Mouse (Mus musculus) frontal cortex, postnatal 10 days (tissue): ENCODE measurements at regions not wholly inside any gene's neighbourhood (a gene's known extent, or its start where the extent isn't known, plus 50 kb on each side); places are given as distances from the start of the nearest gene placed in this dataset.

Experiments used
- DNase-seq, 2 experiments: peaks; one replicate each; pipeline ENCODE4 v3.0.0; 2022; ENCODE audit warnings: low spot score in 2 of 2, mixed read lengths in 1 of 2

DNA sequence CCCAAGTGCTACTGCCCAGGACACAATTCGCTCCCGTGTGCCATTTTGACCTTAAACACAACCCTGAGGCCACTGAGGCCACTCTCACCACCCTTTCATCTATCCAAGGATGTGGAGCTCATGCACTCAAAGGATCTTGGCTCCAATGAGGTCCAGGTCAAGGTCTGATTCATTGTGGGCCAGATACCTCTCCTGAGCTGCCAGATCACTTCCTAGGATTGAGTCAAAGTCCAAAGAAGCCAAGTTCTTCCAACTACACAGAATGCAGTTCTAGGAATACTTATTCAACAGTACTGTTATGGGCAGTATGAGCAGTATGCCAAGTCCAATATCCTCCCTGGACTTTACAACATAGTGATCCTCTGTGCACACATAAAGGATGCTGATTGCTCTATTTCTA lies 304.9 kb downstream of the Inhba start:
- no peak for DNase-seq

DNA sequence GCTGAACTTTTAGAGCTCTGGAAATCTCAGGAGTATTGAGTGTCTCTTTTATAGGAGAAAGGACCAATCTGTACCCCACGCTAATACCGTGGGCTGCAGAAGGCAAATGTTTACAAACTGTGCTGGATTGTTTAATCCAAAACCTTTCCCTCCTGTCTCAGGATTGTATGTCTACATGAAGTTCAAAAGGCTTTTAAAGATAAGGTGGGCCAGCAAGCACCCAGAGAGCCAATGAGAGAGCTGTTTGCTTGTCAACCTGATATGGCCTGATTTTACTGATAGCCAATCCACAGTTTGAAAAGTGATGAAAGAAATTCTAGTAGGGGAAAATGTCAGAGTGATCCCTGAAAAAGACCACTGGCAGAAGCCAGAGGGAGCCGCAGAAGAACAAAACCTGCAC lies 305.8 kb downstream of the Inhba start:
- DNase-seq = no peak

- no peak for DNase-seq
These were observed 308.7 kb downstream of the Inhba start for GRCm38 (mm10) chr13:16320392-16320791.

DNA sequence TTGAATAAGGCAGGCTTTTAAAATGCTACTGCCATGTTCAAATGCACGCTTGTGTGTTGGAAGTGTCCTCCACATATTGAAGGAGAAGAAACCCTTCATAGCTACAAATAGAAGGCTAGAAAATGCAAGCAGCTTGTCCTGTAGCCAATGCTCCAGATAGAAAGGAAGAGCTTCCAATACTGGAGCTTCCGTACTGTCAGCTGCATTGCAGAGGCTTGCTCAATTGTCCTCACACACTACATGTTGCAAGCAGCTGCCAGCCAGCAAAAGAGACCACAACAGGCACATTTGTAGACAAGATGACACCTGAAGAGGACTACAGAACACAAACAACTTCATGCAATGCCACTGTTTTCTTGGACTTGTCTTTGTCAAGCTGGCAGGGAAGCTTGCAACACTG lies 314.0 kb downstream of the Inhba start:
- no peak for DNase-seq

- no peak for DNase-seq
These were observed 330.1 kb downstream of the Inhba start for GRCm38 (mm10) chr13:16341727-16342126.

GRCm38 (mm10) chr13:16342171-16342570 lies 330.5 kb downstream of the Inhba start:
- no peak for DNase-seq

- no peak for DNase-seq
These were observed 331.8 kb downstream of the Inhba start for GRCm38 (mm10) chr13:16343280-16343945.

- DNase-seq = no peak
These were observed 337.7 kb downstream of the Inhba start for GRCm38 (mm10) chr13:16349353-16349752.

GRCm38 (mm10) chr13:16350061-16350460 lies 338.4 kb downstream of the Inhba start:
- no peak for DNase-seq

DNA sequence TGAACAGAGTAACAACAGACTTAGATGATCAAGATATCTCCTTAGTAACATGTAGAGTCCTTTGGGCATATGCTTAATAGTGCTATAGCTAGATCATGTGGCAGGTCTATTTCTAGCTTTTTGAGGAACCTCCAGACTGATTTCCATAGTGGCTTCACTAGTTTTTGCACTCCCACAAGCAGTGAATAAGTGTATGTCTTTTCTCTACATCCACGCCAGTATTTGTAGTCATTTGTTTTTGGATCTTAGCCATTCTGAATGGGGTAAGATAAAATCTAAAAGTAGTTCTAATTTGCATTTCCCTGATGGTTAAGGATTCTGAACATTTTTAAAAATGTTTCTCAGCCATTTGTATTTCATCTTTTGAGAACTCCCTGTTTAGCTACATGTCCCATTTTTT lies 343.7 kb downstream of the Inhba start:
- no peak for DNase-seq

DNA sequence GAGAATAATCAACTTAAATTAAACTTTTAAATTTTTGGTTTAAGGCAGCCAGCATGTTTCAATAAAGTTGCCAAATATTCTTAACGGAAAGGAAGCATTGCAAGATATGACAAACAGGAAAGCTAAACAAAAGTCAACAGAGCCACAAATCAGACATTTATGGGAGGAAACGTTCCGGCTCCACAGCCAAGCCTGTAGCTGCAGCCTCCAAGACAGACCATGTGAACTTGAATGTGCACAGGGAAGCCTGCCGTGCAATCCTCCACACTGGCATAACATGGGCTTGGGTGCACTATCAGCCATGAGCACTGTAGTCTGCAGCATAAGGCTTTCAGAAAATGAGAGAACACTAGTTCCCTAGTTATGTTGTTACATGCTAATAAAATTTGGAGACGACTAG lies 367.8 kb downstream of the Inhba start:
- no peak for DNase-seq

DNA sequence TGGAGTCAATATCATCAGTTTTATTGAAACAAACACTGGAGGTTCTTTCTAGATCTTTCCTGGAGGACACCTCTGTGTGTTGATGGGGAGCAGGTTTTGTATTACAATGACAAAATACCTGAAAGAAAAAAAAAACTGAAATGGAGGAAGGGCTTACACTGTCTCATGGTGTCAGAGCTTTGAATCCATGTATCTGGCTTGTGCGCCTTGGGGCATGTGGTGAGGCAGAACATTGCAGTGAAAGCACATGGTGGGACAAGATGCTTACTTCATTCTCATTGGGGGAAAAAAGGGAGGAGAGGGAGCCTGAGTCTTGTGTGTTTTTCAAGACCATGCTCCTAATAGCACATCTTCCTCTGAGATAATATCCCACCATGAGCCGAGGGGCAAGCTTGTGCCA lies 368.3 kb downstream of the Inhba start:
- no peak for DNase-seq

GRCm38 (mm10) chr13:16382936-16383511 lies 371.4 kb downstream of the Inhba start:
- DNase-seq = no peak

GRCm38 (mm10) chr13:16416356-16417019 lies 404.8 kb downstream of the Inhba start:
- no peak for DNase-seq

DNA sequence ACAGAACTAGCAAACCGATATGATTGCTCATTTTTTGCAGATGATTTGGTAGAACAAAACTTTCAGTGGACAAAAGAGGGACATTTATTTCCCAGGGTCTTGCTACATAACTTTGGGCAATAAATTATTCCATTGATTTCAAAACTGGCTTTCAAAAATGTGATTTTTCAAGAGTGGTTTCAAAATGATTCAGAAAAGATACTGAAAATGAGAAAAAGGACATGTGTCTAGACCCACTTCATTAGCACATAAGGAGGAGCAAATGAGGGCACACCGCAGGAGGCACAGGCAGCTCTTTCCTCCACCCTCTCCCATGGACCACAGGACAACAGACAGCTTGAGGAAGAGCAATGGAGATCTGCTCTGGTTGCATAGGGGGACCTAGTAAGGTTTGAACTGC lies 412.5 kb downstream of the Inhba start:
- DNase-seq = no peak

DNA sequence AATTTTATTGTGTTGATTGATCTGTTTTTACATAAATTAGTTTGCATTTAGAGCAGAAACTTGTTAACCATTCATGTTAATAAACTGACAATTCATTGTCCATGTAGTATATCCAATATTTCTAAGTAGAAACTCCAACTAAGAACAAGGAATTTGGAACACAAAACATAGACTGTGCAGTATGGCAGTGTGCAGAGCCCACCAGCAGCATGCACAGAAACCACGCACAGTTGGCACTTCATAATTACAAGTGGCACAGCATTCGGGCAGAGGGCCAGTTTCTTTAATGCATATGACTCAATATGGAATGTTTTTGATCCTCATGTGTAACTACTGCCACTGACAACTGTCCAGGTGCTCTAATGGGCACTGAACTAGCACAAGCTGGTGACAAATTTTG lies 423.8 kb downstream of the Inhba start:
- no peak for DNase-seq

GRCm38 (mm10) chr13:16453234-16453633 lies 441.6 kb downstream of the Inhba start:
- no peak for DNase-seq

DNA sequence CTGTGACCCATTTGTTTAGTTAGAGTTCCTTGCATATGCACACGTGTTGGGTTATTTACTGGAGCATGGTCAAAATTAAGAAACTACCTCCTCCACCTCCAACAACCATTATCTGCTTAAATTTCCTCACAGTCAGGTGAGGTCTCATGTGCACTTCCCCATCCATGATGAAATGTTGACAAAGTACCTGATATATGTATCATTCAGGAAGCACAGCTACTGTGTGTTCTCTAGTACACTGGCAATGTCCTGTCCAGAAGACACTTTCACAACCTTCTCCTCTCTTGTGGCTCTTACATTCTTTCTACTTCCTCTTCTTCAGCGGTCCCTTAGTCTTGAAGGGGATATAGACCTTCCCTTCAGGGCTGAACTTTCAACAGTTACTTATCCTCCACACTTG lies 448.1 kb downstream of the Inhba start:
- no peak for DNase-seq

GRCm38 (mm10) chr13:16461681-16462080 lies 450.0 kb downstream of the Inhba start:
- no peak for DNase-seq

GRCm38 (mm10) chr13:16464823-16465222 lies 453.2 kb downstream of the Inhba start:
- no peak for DNase-seq

- DNase-seq = no peak
These were observed 453.7 kb downstream of the Inhba start for GRCm38 (mm10) chr13:16465317-16465716.

DNA sequence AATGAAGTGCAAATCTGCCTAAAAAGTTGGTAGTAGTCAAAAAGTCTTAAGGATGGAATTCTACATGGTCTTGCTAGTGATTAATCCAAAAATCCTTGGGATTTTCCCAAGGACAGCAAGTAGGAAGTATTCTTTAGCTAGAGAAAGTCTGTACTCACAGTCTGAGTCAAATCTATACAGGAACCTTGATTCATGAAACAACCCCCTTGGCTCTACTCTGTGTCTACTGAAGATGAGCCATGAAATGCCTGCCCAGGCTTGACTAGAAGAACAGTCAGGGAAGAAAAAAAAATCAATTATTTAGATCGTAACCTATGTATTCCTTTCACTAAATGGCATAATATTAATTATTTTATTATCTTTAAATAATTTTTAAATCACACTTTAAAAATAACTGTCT lies 454.2 kb downstream of the Inhba start:
- no peak for DNase-seq

DNA sequence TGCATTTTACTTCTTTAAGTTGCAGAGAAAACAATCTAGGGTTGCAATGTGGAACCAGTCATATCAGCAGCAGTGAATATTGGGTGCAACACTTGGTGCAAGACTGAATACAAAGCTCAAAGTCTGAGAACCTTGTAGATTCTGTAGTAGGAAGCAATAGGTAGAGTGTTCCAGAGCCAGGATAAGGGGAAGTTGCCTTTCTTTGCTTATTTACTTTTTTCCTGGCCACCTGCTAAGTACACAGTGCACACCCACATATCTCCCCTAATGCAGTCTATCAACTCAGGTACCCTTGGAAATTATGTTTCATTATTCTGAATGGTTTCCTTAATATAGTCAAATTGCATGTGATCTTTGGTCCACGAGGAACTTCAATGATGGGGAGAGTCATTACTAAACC lies 464.9 kb downstream of the Inhba start:
- no peak for DNase-seq
